Mouse (Mus musculus) liver, embryonic 14.5 days (tissue): ENCODE data around the gene Vwa3b.

Experiments used
- CTCF ChIP-seq: IDR thresholded peaks from 2 replicates; pipeline ENCODE4 v1.5.1; 2016; ENCODE audit warnings: antibody characterized with exemption, low read depth, control low read depth
- EP300 ChIP-seq: IDR thresholded peaks from 2 replicates; pipeline ENCODE4 v1.6.1; 2016; ENCODE audit warnings: antibody characterized with exemption, low read depth

DNA sequence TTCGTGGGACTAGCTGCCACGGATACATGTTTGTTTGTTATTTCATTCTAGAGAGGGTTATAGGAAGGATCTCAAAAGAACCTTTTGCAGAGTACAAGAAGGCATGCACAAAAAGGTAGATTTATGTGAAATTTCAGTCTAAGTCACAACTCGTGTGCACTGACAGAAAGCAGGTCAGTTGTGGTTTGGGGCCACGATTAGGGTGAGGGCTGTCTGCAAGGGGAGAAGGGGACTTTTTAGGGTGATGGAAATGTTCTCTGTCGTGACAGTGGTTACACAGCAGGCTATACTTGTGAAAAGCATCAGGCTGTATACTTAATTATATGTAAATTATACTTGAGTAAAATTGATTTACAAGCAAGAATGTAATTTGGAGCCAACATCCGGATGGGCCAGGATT, 30.6 kb upstream of the Vwa3b start:
- TF ChIP-seq CTCF (no peak), EP300 (no peak)
